Mouse (Mus musculus) lung, postnatal 0 days (tissue): ENCODE measurements at regions not wholly inside any gene's neighbourhood (a gene's known extent, or its start where the extent isn't known, plus 50 kb on each side); places are given as distances from the start of the nearest gene placed in this dataset.

Experiments
- ATAC-seq: fragments of 200-750 bp; cut with Nextera tagmentation; 2 replicates; pipeline ENCODE4 v1.8.0; 2017; ENCODE audit warnings: moderate library complexity
- DNase-seq: peaks from one replicate; pipeline ENCODE4 v3.0.0-alpha.2; 2016; ENCODE audit warnings: low spot score
- H3K27ac ChIP-seq: fragments of 300-500 bp; sonication (generic); 2 replicates; pipeline ENCODE4 v1.5.1; 2014; ENCODE audit warnings: antibody characterized with exemption, mild to moderate bottlenecking, low read length, mixed read lengths
- H3K27me3 ChIP-seq: fragments of 300-500 bp; sonication (generic); replicated peaks from 2 replicates; pipeline ENCODE4 v1.6.1; 2014; ENCODE audit warnings: low read length, mixed read lengths; ENCODE audit not compliant: insufficient read depth
- H3K36me3 ChIP-seq: fragments of 300-500 bp; sonication (generic); 2 replicates; pipeline ENCODE4 v1.6.1; 2014; ENCODE audit warnings: low read length, mixed read lengths; ENCODE audit not compliant: insufficient read depth
- H3K4me1 ChIP-seq: fragments of 300-500 bp; sonication (generic); 2 replicates; pipeline ENCODE4 v1.6.1; 2014; ENCODE audit warnings: antibody characterized with exemption, low read depth, low read length, mixed read lengths; ENCODE audit not compliant: insufficient read depth
- H3K4me2 ChIP-seq: fragments of 300-500 bp; sonication (generic); replicated peaks from 2 replicates; pipeline ENCODE4 v1.6.1; 2014; ENCODE audit warnings: low read depth, mild to moderate bottlenecking, low read length, moderate library complexity, mixed read lengths
- H3K4me3 ChIP-seq: fragments of 300-500 bp; sonication (generic); 2 replicates; pipeline ENCODE4 v1.5.1; 2014; ENCODE audit warnings: low read depth, low read length
- H3K9ac ChIP-seq: fragments of 300-500 bp; sonication (generic); replicated peaks from 2 replicates; pipeline ENCODE4 v1.6.1; 2014; ENCODE audit warnings: low read depth, mild to moderate bottlenecking
- H3K9me3 ChIP-seq: fragments of 300-500 bp; sonication (generic); 2 replicates; pipeline ENCODE4 v1.6.1; 2016; ENCODE audit warnings: low read length, mixed read lengths
- CTCF ChIP-seq: IDR thresholded peaks from 2 replicates; pipeline ENCODE4 v1.5.1; 2016; ENCODE audit warnings: antibody characterized with exemption, mild to moderate bottlenecking
- EP300 ChIP-seq: IDR thresholded peaks from 2 replicates; pipeline ENCODE4 v1.6.1; 2016; ENCODE audit warnings: antibody characterized with exemption, mild to moderate bottlenecking, control low read depth
- WGBS: fragments of 180-500 bp; shearing (Covaris S2); extraction: QIAGEN DNeasy Blood & Tissue Kit; methylation state at CpG from one replicate; pipeline ENCODE4 v1.1.7; 2014; 5-methylcytosine and 5-hydroxymethylcytosine counted together

- Histone ChIP-seq H3K9ac (no peak overlapping the region), H3K27me3 (no peaks in the 10 kb centered on the region), H3K27ac (no peak overlapping the region), H3K9me3 (no peaks in the 10 kb centered on the region), H3K4me3 (no peak overlapping the region), H3K4me1 (no peaks in the 10 kb centered on the region), H3K36me3 (no peaks in the 10 kb centered on the region), H3K4me2 (no peak overlapping the region)
- DNase-seq (no peak), ATAC-seq (no peak)
- 47% methylated on average over 1 of the region's 1 CpGs for WGBS
- TF ChIP-seq EP300 (no peak), CTCF (no peak)
These were observed 60.8 kb upstream of the 1700020N01Rik start for GRCm38 (mm10) chr10:21532142-21532541.

GRCm38 (mm10) chr10:21535631-21536030 is 57.3 kb upstream of the 1700020N01Rik start:
- Histone ChIP-seq H3K27me3 (no peaks in the 10 kb centered on the region), H3K4me3 (no peak overlapping the region), H3K4me2 (no peak overlapping the region), H3K9me3 (no peaks in the 10 kb centered on the region), H3K27ac (no peak overlapping the region), H3K36me3 (no peaks in the 10 kb centered on the region), H3K9ac (no peak overlapping the region), H3K4me1 (no peaks in the 10 kb centered on the region)
- 36% methylated on average over 5 of the region's 5 CpGs for WGBS
- DNase-seq = peak; percentile 20
- TF ChIP-seq EP300 = no peak
- no peak for TF ChIP-seq CTCF
- no peak for ATAC-seq

GRCm38 (mm10) chr10:21538481-21538880 is 54.5 kb upstream of the 1700020N01Rik start:
- ATAC-seq (no peak), DNase-seq (no peak)
- Histone ChIP-seq H3K36me3 (no peaks in the 10 kb centered on the region), H3K4me2 (no peak overlapping the region), H3K4me3 (no peak overlapping the region), H3K9ac (no peak overlapping the region), H3K27ac (no peak overlapping the region), H3K4me1 (no peaks in the 10 kb centered on the region), H3K27me3 (no peaks in the 10 kb centered on the region), H3K9me3 (no peaks in the 10 kb centered on the region)
- 84% methylated on average over 6 of the region's 6 CpGs for WGBS
- no peak for TF ChIP-seq CTCF
- no peak for TF ChIP-seq EP300
